Mouse (Mus musculus) liver, postnatal 0 days (tissue): Measurements from ENCODE around the gene Klk7. TPM values are rescaled to one million over a fixed set of nuclear protein-coding genes. Genes with fewer than 3 reads are reported as not detected.

Source experiments
- ATAC-seq: fragments of 200-750 bp; cut with Nextera tagmentation; 2 replicates; pipeline ENCODE4 v1.8.0; 2017; ENCODE audit warnings: mild to moderate bottlenecking, moderate library complexity
- DNase-seq: peaks from one replicate; pipeline ENCODE4 v3.0.0-alpha.2; 2016
- H3K27ac ChIP-seq: fragments of 300-500 bp; sonication (generic); 2 replicates; pipeline ENCODE4 v1.5.1; 2014; ENCODE audit warnings: antibody characterized with exemption, moderate library complexity, mild to moderate bottlenecking, low read depth
- H3K27me3 ChIP-seq: fragments of 300-500 bp; sonication (generic); 2 replicates; pipeline ENCODE4 v1.6.1; 2014; ENCODE audit warnings: low read length, control low read depth, mixed read lengths; ENCODE audit not compliant: insufficient read depth
- H3K36me3 ChIP-seq: fragments of 300-500 bp; sonication (generic); replicated peaks from 2 replicates; pipeline ENCODE4 v1.6.1; 2014; ENCODE audit warnings: mild to moderate bottlenecking, control low read depth, low read length, moderate library complexity, mixed read lengths; ENCODE audit not compliant: insufficient read depth
- H3K4me1 ChIP-seq: fragments of 300-500 bp; sonication (generic); 2 replicates; pipeline ENCODE4 v1.6.1; 2014; ENCODE audit warnings: antibody characterized with exemption, mild to moderate bottlenecking, control low read depth; ENCODE audit not compliant: insufficient read depth
- H3K4me2 ChIP-seq: fragments of 300-500 bp; sonication (generic); 2 replicates; pipeline ENCODE4 v1.6.1; 2014; ENCODE audit warnings: low read depth, mild to moderate bottlenecking, low read length, moderate library complexity, mixed read lengths
- H3K4me3 ChIP-seq: fragments of 300-500 bp; sonication (generic); 2 replicates; pipeline ENCODE4 v1.5.1; 2014; ENCODE audit warnings: low read depth, low read length
- H3K9ac ChIP-seq: fragments of 300-500 bp; sonication (generic); replicated peaks from 2 replicates; pipeline ENCODE4 v1.6.1; 2014; ENCODE audit warnings: mild to moderate bottlenecking, moderate library complexity
- H3K9me3 ChIP-seq: fragments of 300-500 bp; sonication (generic); 2 replicates; pipeline ENCODE4 v1.6.1; 2016; ENCODE audit warnings: mild to moderate bottlenecking, control low read depth, low read length, mixed read lengths
- CTCF ChIP-seq: sonication (generic); IDR thresholded peaks from 2 replicates; pipeline ENCODE4 v1.5.1; 2016; ENCODE audit warnings: antibody characterized with exemption, low read depth
- EP300 ChIP-seq: IDR thresholded peaks from 2 replicates; pipeline ENCODE4 v1.6.1; 2016; ENCODE audit warnings: antibody characterized with exemption, low read depth, mild to moderate bottlenecking
- WGBS: fragments of 180-500 bp; shearing (Covaris S2); extraction: QIAGEN DNeasy Blood & Tissue Kit; methylation state at CpG from one replicate; pipeline ENCODE4 v1.1.7; 2014; ENCODE audit not compliant: insufficient replicate concordance; 5-methylcytosine and 5-hydroxymethylcytosine counted together
- polyA plus RNA-seq: library from polyadenylated mRNA; unstranded; fragments of >200 nt; fragmentation: Nextera tagmentation; extraction: Ambion mirVana; gene quantifications from 2 replicates; pipeline ENCODE4 v1.2.1, GENCODE M21; 2015

Gene Klk7
- polyA plus RNA-seq, 1 experiment from 2014 or later: not detected

DNA sequence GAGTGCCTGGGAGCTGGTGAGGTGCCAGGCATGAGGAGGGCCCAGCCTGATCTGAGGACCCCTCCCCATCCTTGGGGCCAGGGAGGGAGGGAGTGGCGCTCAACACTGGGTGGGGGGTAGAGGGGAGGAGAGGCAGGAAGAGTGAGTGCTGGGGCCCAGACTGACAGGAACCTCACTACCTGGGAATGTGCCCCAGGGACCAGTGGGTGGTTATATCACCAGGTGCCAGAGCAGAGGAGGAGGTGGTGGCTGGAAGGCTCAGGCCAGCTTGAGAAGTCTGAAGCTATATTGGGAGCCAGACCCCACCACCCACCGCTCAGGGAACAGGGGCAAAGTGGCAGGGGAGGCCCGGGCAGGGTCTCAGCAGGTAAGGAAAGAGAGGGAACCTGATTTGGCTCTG is 30.6 kb downstream of the Klk7 start, which contains the start of gene Klk5:
Klk5 (plus strand) TSS at position 271 of the 400 bp plus-strand sequence.
- TF ChIP-seq CTCF (no peak), EP300 (no peak)
- 47% methylated on average over 3 of the region's 3 CpGs for WGBS
- Histone ChIP-seq H3K4me3 (no peak within 1 kb of the TSS), H3K27ac (no peak within 1 kb of the TSS), H3K9me3 (no peaks in the 10 kb centered on the region), H3K27me3 (no peaks in the 10 kb centered on the region), H3K9ac (no peak within 1 kb of the TSS), H3K4me2 (no peak within 1 kb of the TSS), H3K4me1 (no peaks in the 10 kb centered on the region), H3K36me3 (no peaks in the 10 kb centered on the region)
- no peak for ATAC-seq
- DNase-seq: no peak

DNA sequence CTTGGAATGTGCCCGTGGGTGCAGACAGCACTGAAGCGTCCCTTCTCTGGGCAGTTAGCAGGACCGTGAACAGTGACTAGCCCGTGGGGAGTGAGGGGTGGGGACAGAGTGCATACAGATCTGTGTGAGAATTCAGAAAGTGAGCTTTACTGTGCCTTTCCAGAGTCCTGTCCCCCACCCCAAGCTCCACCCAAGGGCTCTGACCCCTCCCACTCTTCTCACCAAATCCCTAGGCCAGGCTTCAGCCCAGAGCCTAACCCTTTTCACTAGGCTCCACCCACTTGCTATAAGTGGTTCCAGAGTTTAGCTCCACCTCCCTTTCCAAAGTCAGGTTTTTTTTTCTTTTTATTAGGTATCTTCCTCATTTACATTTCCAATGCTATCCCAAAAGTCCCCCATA is 32.7 kb downstream of the Klk7 start:
- Histone ChIP-seq H3K9me3 (no peaks in the 10 kb centered on the region), H3K9ac (no peak overlapping the region), H3K27me3 (no peaks in the 10 kb centered on the region), H3K4me3 (no peak overlapping the region), H3K27ac (no peak overlapping the region), H3K4me2 (no peak overlapping the region), H3K36me3 (no peaks in the 10 kb centered on the region), H3K4me1 (no peaks in the 10 kb centered on the region)
- DNase-seq (no peak), ATAC-seq (no peak)
- TF ChIP-seq CTCF (no peak), EP300 (no peak)
- WGBS: 78% methylated on average over 4 of the region's 4 CpGs

DNA sequence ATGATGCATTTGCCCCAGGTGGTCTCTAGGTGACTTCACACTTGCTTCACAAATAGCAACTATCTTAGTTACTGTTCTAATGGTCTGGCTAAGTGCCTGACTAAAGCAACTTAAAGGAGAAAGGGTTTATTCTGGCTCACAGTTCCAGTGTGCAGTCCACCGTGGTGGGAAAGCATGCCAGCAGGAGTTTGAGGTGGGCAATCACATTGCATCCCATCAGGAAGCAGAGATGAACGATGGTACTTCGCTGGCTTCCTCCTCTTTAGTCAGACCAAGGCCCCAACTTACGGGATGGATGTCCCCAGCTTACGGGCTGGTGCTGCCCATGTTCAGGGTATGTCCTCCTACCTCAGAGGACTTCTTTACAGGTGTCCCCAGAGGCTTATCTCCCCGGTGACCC is 40.5 kb downstream of the Klk7 start:
- Histone ChIP-seq H3K36me3 (no peaks in the 10 kb centered on the region), H3K27me3 (no peaks in the 10 kb centered on the region), H3K9me3 (no peaks in the 10 kb centered on the region), H3K27ac (no peak overlapping the region), H3K9ac (no peak overlapping the region), H3K4me2 (no peak overlapping the region), H3K4me1 (no peaks in the 10 kb centered on the region), H3K4me3 (no peak overlapping the region)
- DNase-seq (no peak), ATAC-seq (no peak)
- no peak for TF ChIP-seq CTCF
- TF ChIP-seq EP300: no peak
- WGBS: 76% methylated on average over 6 of the region's 6 CpGs

DNA sequence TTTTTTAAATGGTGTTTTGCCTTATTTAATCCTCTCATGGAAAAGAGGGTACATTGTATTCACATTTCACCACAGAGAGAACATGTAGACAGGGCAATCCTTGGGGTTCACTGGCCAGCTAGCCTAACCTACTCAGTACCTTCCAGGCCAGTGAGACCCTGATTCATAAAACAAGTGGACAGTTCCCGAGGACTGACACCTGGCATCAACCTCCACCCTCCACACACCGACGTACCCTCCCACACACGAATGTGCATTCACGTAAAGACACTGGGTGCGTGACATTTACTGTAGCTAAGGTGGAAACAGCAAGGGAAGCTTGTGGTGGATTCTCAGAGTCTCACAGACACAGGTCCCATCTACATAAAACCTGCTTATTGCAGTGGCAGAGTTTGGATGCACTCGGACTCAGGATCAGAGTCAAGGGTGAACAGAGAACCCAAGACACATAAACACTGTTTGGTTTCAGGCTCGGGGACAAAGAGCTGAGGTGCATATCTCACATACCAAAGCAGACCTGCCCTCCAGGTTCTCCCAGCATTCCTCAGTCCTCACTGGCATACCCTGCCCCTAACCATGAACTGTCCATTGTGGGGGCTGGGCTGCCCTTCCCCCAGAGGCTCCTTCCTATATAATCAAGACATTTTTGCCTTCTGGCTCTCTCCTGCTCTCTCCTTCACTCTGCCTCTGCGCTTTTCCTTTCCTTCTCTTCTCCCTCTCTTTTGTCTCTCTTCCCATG is 43.7 kb downstream of the Klk7 start:
- ATAC-seq (no peak), DNase-seq (no peak)
- no peaks in the 10 kb centered on the region for H3K9me3 ChIP-seq
- H3K4me1 ChIP-seq: no peaks in the 10 kb centered on the region
- no peak overlapping the region for H3K4me2 ChIP-seq
- H3K4me3 ChIP-seq: no peak overlapping the region
- no peak overlapping the region for H3K9ac ChIP-seq
- H3K27me3 ChIP-seq: no peaks in the 10 kb centered on the region
- WGBS: 78% methylated on average over 9 of the region's 9 CpGs
- no peaks in the 10 kb centered on the region for H3K36me3 ChIP-seq
- no peak overlapping the region for H3K27ac ChIP-seq
- TF ChIP-seq EP300 (no peak), CTCF (no peak)

DNA sequence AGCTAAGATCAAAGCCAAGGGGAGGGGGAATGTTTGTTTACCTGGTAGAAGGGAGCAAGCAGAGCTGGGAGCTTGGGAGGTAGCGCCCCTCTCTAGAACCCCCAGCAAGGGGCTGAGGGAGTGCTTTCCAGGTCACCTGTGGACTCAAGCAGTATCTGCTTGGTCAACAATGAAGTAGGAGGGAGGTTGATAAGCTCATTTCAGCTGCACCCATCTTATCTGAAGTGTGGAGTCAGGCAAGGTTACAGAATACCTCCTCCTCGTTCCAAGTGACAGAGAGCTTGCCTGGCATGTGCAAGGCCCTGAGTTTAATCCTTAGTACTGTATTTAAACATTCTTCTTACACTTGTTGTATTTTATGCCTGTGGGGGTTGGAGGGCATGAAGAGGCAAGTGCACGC is 44.6 kb downstream of the Klk7 start:
- 47% methylated on average over 3 of the region's 3 CpGs for WGBS

DNA sequence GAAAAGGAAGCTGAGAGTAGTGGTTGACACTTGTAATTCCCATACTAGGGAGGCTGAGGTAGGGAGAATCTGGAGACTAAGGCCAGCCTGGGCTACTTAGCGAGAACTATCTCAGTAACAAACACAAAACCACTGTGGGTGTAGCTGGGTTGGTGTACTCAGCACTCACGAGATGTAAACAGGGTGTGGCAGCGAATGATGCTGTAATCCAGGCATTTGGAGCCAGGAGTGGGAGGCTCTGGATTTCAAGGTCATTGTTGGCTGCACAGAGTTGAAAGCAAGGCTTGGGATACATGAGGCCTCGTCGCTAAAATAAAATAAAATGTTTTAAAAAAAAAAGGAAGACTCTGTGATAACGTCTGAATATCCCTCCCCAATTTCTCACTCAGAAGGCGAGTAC is 45.2 kb downstream of the Klk7 start:
- H3K4me2 ChIP-seq: no peak overlapping the region
- no peak for TF ChIP-seq CTCF
- no peak for DNase-seq
- H3K9me3 ChIP-seq: no peaks in the 10 kb centered on the region
- H3K4me3 ChIP-seq: no peak overlapping the region
- no peaks in the 10 kb centered on the region for H3K36me3 ChIP-seq
- no peak overlapping the region for H3K27ac ChIP-seq
- H3K9ac ChIP-seq: no peak overlapping the region
- H3K27me3 ChIP-seq: no peaks in the 10 kb centered on the region
- no peaks in the 10 kb centered on the region for H3K4me1 ChIP-seq
- WGBS: 60% methylated on average over 7 of the region's 7 CpGs
- ATAC-seq: no peak

More for the DNA sequence above, 44.6 kb downstream of the Klk7 start:
- Histone ChIP-seq H3K27me3 (no peaks in the 10 kb centered on the region), H3K9me3 (no peaks in the 10 kb centered on the region), H3K36me3 (no peaks in the 10 kb centered on the region), H3K4me2 (no peak overlapping the region), H3K4me3 (no peak overlapping the region), H3K4me1 (no peaks in the 10 kb centered on the region), H3K9ac (no peak overlapping the region), H3K27ac (no peak overlapping the region)
- no peak for DNase-seq
- ATAC-seq: no peak
- TF ChIP-seq EP300 (no peak), CTCF (no peak)
